Mouse (Mus musculus) heart, adult 2 months (tissue): ENCODE data around the gene Frzb.

Experiments used
- CTCF ChIP-seq: fragments of 200-600 bp; IDR thresholded peaks from 2 replicates; pipeline ENCODE4 v1.8.1; 2022; ENCODE audit warnings: antibody characterized with exemption, mild to moderate bottlenecking, moderate library complexity
- POLR2A ChIP-seq: fragments of 200-500 bp; IDR thresholded peaks from 2 replicates; pipeline ENCODE4 v1.6.1; 2011; ENCODE audit warnings: mild to moderate bottlenecking, low read depth, low read length, control low read depth; ENCODE audit not compliant: insufficient read depth

DNA sequence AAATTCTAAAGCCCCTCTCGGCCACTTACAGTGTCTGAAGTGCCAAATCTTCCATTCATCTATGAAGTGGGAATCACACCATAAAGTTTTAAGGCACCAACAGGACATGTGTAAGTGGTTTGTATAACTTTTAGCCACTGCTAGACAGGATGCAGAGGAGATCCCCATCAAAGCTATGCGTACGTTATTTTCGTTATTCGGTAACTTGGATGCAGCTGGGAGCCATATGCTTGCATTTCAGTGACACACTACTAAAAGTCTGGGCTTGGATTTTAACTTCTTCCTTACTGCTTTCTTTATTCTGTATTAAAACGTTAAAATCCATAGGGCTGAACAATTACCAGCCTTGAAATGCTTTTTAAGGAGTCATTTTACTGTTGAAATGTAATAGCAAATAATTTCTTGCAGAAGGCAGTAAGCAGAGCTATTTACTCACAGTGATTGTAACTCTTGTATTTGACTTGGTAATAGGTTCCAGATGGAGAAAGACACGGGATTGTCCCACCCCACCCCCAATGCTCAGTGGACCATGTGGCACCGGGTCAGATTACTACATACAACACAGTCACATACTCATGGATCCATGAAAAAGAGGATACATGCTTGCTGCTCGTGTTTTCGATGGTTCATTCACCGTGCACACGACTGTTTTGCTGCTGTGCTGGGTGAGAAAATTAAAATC lies 37.4 kb downstream of the Frzb start:
- TF ChIP-seq CTCF (no peak), POLR2A (no peak)
